Mouse (Mus musculus): ENCODE results near the gene Phf1. TPM values are rescaled to one million over a fixed set of nuclear protein-coding genes. Genes with fewer than 3 reads are reported as not detected.
A peak's percentile ranks its signal among the peaks of the same experiment; 100 is the strongest.

Gene Phf1
- total RNA-seq, 2 experiments from 2014 or later: 45.4 to 46.7 TPM

DNA sequence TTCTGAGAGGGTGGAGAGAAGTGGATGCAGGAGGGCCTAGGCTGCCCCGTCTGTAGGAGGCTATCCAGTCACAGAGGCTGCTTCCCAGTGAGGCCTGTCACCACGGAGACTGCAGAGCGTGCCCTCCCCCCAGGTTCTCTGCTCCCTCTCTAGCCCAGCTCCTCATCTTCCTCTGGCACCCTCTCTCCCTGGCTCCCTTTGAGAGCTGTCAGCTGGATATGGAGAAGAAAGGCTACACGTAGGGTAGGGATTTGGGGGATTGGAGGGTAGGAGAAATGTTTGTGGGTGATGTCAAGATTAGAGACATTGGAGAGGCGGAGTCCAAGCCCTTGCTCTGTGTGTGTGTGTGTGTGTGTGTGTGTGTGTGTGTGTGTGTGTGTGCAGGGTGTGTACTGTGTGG, 17.0 kb downstream of the Phf1 start:
- no peak for DNase-seq (ENCODE audit: low spot score in 2 of 2)

DNA sequence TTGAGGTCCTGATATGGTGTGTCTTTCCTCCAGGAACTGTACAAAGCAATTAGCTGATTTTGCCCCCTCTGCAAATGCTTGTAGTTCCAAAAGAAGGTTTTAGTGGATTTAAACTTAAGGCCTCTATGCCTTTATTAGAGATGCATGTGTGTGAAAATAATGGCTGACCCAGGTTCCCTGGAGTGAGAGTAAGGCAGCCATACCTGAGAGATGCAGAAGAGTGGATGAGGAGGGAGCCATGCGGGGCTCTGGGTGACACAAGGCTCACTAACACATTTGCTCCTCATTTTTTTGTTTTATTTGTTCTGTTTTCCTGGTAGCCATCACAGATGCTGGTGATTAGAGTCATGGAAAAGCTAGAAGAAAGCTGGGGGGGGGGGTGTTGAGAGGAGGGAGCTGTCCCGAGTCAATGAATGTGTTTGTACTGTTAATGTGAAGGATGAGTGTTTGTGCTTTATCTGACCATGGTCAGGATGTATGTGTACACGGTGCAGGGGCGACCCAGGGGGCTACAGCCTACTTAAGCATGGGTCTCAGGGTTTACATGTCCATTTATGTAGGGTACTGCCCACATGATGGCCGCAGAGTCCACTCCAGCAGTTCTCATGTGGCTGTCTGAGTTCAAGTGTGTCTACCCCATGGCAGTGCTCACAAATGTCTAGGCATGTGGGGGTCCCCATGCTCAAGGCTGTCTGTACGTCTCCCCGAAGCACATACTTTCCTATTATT, 17.9 kb downstream of the Phf1 start:
- DNase-seq (ENCODE audit: low spot score in 2 of 2): no peak

DNA sequence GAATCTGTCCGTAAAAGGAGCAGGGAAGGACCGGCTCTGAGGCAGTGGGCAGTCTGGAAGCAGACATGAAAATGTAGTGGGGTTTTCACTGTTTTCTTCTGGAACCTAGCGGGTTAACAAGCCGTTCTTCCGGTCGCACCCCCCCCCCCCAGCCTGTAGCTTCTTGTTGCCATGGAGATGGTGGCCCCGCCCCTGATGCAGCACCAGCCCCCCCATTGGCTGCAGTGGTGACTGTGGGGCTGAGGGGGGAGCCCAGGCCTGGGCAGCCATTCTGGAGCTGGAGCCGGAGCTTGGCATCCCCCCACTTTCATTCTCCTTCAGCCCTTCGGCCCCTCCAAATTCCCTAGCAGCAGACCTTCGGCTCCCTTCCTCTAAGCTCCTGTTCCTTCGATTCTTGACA, 18.6 kb downstream of the Phf1 start:
- DNase-seq (ENCODE audit: low spot score in 2 of 2): peak in 1 of 2 experiments; percentile 52

DNA sequence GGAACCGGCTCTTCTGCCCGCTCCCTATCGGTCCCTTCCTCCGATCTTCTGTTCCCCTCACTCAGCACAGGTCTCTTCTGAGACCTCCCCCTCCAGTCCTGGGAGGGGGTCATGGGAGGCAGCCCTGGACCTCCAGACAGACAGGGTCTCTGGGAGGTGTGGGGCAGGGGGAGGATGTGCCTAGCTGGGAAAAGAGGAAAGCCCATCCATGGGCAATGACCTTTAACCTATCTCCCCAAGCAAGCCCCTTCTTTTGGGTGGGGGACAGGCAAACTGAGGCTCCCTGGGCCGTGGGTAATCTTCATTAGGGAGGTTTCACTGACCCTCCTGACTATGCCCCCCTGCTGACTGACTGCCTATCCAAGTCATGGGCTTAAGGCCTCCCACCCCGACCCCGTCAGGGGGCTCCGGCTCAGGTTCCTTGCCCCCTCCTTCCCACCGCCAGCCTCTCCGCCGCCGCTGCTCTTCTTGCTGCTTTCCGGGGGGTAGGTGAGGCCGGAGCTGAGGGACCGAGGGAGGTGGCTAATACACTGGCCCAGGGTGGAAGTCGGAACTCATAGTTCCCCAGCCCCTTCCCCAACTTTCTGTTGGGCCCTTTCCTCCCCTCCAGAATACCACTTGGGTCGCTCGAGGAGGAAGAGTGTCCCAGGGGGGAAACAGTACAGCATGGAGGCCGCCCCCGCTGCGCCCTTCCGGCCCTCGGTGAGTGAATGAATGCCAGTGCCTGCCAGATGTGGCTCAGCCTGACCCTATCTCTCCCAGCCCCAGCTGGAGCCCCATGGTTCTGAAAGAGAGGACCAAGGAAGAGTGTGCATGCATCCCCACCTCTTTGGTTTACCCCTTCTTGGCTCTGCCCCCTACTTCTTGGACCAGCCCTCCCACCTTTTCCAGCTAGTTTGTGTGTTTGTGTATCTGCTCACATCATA, 19.4 kb downstream of the Phf1 start:
- no peak for DNase-seq (ENCODE audit: low spot score in 2 of 2)

DNA sequence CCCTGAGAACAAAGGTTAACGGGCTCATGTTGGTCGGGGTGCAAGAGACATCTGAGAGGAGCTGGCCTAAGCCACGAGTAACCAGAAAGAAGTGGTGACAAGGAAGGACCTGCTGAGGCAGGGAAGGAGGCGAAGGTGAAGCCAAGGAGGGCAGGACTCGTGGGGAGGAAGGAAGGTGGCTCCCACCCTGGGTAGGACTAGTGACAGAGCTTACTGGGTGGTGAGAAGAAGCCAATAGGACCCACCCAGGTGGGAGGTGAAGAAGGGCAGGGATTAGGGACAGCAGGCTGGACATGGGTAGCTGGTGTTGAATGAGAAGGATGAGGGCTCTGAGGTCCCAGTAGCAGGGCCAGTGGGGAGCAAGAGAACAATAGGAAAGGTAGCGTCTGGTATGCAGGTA, 20.3 kb downstream of the Phf1 start:
- DNase-seq (ENCODE audit: low spot score in 2 of 2): no peak

DNA sequence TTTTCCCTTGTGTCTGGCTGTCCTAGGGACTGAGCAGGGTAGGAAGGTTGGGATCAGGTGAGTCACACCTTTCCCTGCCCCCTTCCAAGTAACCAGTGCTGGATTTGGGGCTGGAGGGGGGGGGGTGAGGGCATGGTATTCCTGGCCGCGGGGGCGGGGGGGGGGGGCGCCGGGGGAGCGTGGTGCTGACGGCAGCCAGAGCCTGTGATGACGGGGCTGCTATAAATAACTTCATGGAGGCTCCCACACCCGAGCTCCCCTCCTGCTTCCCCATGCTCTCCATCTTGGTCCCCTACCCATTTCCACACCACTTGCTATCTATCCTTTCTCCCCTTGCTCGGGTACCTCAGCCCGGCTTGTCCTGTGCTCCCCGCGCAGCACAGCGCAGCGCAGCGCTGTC, 20.9 kb downstream of the Phf1 start:
- no peak for DNase-seq (ENCODE audit: low spot score in 2 of 2)

DNA sequence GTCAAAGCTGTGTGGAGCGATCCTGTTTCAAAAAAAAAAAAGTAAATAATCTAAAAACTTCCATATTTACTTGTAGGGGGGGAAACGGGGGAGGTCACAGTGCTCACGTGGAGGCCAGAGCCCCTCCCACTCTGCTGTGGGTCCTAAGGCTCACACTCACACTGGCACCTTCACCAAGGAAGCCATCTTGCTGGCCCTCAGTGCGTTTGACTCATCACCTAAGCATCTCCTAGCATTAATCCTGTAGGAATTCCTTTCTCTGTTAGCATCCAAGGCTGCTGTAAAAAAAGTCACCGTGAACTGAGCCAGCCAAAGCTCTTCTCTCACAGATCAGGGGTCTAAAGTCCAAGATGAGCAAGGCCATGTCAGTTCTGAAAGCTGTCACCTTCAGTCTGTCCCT, 23.5 kb downstream of the Phf1 start:
- no peak for DNase-seq (ENCODE audit: low spot score in 2 of 2)

DNA sequence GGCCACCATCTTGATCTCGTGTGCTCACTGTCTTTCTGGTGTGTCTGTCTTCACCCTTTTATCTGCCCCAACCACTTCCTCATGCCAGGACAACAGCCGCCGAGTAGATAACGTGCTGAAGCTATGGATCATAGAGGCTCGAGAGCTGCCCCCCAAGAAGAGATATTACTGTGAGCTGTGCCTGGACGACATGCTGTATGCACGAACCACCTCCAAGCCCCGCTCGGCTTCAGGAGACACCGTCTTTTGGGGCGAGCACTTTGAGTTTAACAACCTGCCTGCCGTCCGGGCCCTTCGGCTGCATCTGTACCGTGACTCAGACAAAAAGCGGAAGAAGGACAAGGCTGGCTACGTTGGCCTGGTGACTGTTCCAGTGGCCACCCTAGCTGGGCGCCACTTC, 24.0 kb downstream of the Phf1 start:
- peak in 1 of 2 experiments; percentile 17 for DNase-seq (ENCODE audit: low spot score in 2 of 2)

DNA sequence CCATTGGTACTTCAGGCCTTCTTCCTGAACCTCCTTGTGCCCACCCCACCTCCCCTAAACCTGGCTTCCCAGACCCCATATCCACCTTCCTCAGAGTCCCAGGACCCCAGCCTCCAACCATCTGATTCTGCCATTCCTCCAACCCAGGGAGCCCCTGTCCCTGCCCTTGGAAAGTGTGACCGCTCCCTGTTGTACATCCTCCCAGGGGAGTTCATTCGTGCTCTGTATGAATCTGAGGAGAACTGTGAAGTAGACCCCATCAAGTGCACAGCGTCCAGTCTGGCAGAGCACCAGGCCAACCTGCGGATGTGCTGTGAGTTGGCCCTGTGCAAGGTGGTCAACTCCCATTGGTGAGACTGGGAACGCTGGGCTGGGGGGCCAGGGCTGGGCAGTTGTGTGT, 25.0 kb downstream of the Phf1 start:
- no peak for DNase-seq (ENCODE audit: low spot score in 2 of 2)

DNA sequence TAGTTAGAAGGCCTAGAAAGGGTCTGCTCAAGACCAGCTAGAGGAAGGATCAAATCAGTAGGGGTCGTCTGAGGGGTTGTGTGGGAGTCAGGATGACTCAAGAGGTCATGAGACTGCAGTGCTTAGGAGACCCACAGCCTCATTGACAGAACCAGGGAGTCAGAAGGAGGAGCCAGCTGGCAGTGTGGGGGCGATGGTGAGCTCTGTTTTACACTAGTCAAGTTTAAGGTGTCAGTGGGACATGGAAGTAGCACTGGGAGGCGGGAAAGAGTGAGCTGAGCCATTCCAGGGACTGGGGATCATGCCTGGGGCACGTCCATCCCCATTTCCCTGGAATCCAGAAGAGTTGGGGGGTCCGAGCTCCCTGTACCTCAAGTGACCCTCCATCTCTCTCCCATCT, 26.0 kb downstream of the Phf1 start:
- DNase-seq (ENCODE audit: low spot score in 2 of 2): no peak

DNA sequence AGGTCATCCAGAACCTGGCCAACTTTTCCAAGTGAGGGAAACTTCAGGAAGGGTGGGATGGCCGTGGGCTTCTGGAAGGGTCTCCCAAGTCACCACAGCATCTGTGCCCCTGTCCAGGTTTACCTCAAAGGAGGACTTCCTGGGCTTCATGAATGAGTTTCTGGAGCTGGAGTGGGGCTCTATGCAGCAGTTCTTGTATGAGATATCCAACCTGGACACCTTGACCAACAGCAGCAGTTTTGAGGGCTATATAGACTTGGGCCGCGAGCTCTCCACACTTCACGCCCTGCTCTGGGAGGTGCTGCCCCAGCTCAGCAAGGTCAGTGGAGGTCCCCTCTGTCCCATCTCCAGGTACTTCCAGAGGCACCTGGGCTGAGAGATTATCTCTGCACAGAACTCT, 27.0 kb downstream of the Phf1 start:
- peak in 1 of 2 experiments; percentile 15 for DNase-seq (ENCODE audit: low spot score in 2 of 2)

DNA sequence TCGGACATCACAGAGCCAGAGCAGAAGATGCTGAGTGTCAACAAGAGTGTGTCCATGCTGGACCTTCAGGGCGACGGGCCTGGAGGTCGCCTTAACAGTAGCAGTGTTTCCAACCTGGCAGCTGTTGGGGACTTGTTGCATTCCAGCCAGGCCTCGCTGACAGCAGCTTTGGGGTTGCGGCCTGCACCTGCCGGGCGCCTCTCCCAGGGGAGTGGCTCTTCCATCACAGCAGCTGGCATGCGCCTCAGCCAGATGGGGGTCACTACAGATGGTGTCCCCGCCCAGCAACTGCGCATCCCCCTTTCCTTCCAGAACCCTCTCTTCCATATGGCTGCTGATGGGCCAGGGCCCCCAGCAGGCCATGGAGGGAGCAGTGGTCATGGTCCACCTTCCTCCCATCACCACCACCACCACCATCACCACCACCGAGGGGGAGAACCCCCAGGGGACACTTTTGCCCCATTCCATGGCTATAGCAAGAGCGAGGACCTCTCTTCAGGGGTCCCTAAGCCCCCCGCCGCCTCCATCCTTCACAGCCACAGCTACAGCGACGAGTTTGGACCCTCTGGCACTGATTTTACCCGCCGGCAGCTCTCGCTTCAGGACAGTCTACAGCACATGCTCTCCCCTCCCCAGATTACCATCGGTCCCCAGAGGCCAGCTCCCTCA, 28.9 kb downstream of the Phf1 start:
- DNase-seq (ENCODE audit: low spot score in 2 of 2): peak in 1 of 2 experiments; percentile 18

DNA sequence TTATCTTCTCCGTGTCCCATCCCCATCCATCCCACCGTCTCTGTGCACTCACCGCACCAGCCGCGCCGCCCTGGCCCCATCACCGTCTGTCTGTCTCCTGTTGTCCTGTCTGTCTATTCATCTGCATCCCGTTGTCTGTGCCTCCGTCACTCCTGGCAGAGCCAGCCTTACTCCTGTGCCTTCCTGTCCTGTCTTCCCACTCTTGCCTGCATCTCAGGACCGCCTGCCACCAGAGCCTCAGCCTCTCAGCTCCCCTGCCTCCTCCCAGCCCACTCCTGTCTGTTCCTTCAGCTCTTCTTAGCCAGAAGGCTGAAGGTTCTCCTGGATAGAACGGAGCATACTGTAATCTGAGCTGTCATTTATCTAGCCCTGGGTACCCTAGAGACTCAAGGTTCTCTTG, 34.1 kb downstream of the Phf1 start:
- no peak for DNase-seq (ENCODE audit: low spot score in 2 of 2)

DNA sequence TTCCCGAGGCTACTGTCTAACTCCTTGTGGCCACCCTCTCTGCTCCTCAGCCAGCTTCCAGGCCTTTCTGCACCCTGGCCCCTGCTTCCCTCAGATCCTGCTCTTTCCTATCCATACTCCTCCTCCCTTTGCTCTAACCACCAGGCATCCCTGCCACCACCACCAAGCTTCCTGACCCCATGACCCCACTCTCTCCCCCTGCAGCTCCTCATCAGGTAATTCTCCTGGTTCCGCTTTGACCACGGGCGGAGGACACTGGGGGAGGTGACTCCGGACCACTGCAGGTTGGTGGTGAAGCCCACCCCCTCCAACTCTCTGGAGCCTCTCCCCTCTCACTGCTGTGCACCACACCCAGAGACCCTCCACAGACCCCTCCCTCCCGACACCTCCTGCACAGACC, 34.6 kb downstream of the Phf1 start:
- DNase-seq (ENCODE audit: low spot score in 2 of 2): no peak

DNA sequence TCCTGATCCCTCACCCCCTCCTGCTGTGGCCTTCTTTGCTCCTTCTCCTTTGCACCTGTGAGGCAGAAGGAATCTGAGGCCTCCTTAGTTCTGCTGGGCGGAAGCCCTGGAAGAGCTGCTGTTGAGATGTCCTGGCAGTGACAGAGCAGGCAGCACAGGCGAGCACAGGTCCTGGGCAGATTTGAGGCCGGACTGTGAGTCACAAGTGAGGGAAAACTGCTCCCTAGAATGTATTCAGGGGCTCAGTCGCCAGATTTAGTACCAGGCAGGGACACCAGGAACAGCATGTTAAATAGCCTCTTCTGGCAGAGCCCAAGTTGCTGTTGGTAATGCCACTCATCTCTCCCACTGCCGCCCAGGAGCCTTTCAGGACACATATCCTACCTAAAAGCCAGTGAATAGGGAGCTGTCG, 35.4 kb downstream of the Phf1 start:
- no peak for DNase-seq (ENCODE audit: low spot score in 2 of 2)

DNA sequence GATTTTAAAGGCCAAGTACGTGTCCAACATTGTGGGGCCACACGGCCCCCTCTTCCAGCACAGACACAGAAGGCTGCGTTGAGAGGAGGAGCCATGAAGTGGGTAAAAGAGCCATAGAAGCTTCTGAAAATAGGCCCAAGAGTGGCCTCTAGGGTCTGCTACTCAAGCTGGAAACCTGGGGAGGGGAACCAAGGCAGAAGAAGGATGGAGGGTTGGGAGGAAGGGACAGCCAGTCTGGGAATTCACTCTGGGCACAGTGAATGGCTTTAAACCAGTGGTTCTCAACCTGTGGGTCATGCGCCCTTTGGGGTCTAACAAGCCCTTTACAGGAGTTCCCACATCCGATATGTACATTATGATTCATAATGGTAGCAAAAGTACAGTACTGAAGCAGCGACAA, 36.4 kb downstream of the Phf1 start:
- no peak for DNase-seq (ENCODE audit: low spot score in 2 of 2)

DNA sequence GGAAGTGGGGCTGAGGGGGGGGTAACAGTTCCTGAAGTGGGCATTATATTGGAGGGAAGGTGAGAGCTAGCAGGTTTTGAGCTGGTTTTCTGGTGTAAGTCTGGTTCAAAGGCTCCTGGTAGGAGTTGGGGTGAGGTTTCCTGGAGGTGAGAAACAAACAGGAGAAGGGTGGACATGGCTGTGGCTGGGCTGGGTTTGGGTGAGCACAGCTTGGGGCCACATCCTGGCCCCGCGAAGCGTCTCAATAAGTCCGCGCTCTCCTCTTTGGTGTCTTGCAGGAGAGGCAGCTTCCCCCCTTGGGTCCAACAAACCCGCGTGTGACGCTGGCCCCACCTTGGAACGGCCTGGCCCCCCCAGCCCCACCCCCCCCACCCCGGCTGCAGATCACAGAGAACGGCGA, 37.4 kb downstream of the Phf1 start:
- DNase-seq (ENCODE audit: low spot score in 2 of 2): no peak

DNA sequence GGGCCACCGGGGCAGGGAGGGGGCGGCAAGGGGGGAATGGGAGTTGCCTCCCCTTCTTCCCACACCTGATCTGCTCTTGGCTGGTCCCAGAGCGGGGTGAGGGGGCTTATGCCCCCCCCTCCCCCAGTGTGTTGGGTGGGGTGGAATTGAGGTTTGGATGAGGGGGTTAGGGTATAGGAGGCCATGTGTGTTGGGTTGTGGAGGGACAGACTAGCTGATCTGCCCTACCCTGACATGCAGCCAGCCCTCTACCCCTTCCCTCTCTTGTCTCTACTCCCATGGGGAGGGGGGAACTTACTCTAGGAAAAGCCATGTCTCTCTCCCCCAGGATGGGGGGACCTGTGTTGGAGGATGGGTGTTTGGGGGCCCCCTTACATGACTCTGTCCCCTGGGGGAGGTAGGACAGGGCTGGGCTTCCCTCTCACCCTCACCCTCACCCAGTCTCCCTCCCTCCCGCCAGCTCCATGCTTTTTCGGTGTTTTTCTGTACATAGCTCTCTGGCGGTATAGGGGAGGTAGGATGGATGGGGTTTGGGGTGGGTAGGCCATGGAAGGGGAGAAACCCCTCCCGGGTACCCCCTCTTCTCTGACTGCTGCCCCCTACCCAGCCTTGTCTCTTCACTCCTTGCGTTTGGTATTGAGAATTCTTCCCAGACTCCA, 38.5 kb downstream of the Phf1 start:
- no peak for DNase-seq (ENCODE audit: low spot score in 2 of 2)

DNA sequence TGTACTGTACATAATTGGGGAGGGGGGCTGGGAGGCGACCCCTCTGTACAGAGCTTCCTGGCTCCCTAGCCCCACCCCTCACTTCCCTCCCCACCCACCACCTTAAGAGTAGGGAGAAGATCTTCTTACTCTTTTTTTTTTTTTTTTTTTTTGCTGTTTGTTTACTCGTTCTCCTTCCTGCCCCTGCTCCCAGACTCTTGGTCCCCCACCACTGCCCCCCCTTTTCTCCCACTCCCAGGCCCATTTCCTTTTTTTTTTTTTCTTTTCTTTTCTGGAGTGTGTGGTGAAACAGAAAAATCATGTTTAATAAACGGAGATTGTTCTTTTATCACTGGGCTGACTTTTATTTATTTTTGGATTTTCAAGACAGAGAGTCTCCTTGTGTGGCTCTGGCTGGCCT, 39.3 kb downstream of the Phf1 start:
- no peak for DNase-seq (ENCODE audit: low spot score in 2 of 2)

DNA sequence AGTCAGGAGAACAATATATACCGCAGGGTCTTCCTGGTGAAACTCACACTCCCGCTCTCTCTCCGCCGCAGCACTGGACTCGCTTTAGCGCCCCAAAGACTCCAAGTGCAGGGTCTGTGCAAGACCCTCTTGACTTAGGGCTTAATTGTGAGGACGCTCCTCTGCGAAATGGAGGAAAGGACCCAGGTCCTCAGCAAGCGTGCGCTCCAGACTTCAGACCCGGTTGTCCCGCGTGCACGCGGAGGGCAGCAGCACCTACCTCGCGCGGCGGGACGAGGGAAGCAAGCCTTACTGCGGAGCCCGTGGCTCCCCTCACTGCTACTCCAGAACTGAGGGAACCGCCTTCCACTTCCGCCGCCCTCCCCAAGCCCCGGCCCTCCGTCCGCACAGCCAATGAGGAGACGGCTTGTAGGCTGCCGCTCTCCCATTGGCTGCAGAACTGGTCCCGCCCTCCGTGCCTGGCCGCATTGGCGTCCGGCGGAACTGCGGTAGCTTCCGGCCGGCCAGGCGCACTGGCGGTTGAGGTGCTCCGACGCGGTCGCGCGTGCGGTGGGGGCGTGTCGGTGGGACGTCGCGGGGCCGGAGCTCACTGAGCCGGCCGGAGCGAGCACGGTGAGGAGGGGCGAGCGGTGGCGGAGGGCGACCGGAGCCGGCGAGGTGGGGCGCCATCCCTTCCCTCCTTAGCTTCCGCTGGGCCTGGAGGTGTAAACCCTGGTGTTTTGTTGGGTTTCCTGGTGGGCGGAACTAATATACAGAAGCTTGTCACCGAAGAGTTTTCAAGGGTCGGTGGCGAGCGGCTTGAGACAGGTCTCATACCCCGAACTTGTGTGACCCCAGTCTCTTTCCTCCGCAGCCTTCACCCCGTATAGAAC, 40.1 kb downstream of the Phf1 start, which contains the start of gene Zbtb9:
Gene Zbtb9 (plus strand): TSS at position 465 of the 872 bp plus-strand sequence.
- peak; percentile 92 to 95 for DNase-seq (ENCODE audit: low spot score in 2 of 2)
